Mouse (Mus musculus) layer of hippocampus, postnatal 14 days (tissue): ENCODE measurements around the gene Tmem107. TPM values are rescaled to one million over a fixed set of nuclear protein-coding genes. Genes with fewer than 3 reads are reported as not detected.

ENCODE experiments used
- DNase-seq, 2 experiments: peaks; one replicate each; pipeline ENCODE4 v3.0.0; 2021 to 2022; ENCODE audit warnings: low spot score in 2 of 2, mixed read lengths in 1 of 2
- long read RNA-seq, 2 experiments: library from polyadenylated mRNA; stranded (forward); transcript quantifications; one replicate each; pipeline ENCODE4 v2.0.0; 2021
- total RNA-seq, 2 experiments: library from RNA; stranded (reverse); gene quantifications; 2 replicates each; pipeline ENCODE4 v1.2.3; 2021

Tmem107 gene
- total RNA-seq, result 10 to 100 TPM; 13.5 to 13.7 TPM
- long read RNA-seq, experiment 1, transcript Tmem107-201 (5 exons, 779 nt), result major isoform, 5 of 7 reads
- long read RNA-seq, experiment 1, partial matches to known transcripts, result 0 of 7 reads
- long read RNA-seq, experiment 1, other reads (novel, unspliced or antisense), result 2 of 7 reads
- long read RNA-seq, experiment 2, transcript Tmem107-201 (5 exons, 779 nt), result major isoform, 8 of 16 reads
- long read RNA-seq, experiment 2, partial matches to known transcripts, result 1 of 16 reads
- long read RNA-seq, experiment 2, other reads (novel, unspliced or antisense), result 6 of 16 reads

DNA sequence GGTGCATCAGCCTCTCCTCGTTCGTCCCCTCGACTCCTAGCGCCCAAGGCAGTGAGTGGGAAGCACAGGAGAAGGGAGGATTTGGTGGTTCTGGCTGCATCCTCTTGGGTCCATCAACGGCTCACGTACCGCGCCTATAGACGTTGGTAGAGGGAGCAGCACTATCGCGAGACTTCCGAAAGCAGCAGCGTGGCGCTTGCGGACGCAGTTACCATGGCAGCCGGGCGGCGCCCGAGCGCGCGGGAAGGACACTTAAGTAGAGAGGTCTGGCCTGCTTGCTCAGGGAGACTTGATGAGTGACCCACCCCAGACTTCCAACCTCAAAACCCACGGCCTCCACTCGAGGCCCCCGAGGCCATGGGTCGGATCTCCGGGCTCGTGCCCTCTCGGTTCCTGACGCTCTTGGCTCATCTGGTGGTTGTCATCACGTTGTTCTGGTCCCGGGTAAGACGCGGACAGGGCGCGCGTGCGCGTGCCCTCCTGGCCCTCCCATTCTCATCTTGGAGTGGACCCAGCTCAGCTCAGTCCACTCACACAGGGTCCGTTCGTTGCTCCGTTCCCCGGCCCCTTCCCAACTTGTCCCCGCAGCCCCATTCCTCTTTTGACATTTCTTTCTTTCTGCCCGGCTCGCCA lies at the start of gene Tmem107:
Tmem107 (plus strand) TSS at position 217 of the 633 bp plus-strand sequence.
- peak; percentile 92 to 95 for DNase-seq

DNA sequence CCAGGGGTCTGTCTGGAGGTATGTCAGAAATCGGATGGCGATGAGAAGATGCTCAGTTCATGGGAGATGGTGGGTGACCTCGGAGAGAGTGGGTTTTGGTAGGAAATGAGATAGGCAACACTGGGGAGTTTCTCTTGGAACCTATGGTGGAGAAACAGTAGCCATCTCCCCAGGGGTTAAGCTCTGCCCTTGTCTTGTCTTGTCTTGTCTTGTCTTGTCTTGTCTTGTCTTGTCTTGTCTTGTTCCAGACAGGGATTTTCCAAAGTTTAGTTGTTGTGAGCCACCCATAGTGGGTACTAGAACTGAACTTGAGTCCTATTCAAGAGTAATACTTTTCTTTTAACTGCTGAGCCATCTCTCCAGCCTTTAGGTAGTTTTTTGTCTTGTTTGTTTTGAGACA lies 44.0 kb upstream of the Tmem107 start:
- no peak for DNase-seq

DNA sequence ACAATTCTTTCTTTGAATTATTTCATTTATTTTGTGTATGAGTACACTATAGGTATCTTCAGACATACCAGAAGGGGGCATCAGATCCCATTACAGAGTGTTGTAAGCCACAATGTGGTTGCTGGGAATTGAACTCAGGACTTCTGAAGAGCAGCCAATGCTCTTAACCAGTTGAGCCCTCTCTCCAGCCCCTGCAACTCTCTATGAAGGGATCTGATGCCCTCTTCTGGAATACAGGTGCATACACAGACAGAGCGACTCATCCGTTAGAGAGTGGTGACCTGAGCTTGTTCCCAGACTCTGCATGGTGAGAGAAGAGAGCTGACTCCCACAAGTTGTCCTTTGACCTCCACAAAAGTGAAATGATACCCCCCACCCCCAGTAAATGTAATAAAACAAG lies 41.8 kb upstream of the Tmem107 start:
- DNase-seq, result no peak

DNA sequence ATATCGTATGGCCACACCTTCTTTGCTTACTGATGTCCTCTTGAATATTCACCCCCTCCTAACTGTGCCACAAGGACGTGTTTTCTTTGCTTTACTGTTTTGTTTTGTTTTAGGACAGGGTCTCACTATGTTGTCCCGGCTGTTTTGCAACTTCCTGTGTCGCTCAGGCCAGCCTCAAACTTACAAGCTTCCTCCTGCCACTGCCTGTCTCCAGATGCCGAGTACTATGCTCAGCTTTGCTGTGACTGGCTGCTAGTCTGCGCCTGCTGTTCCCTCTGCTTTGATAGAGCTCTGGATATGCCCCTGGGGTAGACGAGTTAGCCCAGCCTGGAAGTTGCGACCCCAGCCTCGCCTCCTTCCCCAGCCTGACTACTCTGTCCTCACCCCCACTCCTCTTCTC lies 37.1 kb upstream of the Tmem107 start:
- DNase-seq, result no peak

DNA sequence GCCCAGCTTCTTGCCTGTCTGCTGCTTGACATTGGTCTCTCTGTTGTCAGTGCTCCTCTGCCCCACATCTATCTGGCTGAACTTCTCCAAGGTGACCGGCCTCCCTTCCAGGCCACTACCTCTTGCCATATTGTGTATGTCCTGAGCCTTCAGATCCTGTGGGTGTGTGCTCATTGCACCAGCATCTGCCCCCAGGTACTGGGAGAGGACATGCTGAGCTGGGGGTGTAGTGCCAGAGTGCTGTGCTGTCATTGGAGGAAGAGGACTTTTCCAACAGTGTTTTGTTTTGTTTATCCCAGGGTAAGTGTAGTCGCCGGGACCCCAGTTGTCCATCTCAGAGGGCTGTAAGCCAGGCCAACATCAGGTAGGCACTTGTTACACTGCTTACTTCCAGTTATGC lies 36.0 kb upstream of the Tmem107 start:
- DNase-seq, result no peak

DNA sequence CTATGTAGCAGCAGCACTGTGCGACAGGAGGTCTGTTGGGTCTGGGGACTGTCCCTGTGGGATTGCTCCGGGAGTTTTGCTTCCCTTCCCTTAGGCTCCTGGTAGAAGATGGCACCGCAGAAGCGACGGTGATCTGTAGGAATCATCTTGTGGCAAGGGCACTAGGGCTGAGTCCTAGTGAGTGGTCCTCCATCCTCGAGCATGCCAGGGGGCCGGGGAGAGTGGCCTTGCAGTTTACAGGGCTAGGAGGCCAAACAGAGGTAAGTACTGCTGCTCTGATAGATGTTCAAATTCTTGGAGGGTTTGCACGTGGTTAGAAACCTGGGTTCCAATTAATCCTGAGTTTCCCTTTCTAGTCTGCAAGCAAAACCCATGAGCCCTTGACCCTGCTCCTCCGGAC lies 35.2 kb upstream of the Tmem107 start:
- no peak for DNase-seq

DNA sequence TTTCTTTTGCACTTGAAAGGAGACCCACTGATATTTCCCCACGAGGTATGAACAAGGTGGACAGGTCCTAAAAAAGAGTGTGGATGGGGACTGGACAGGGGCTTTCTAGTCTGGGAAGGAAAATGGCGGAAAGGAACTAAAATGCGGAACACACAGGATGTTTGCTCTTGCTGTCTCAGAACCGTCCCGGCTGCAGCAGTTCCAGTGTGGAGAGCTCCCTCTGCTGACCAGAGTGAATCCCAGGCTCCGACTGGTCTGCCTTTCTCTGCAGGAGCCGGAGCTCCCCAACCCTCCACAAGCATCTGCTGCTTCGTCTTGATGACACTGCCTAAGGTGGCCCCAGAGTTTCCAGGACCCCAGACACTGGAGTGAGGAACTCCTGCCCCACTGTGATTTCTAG lies 34.8 kb upstream of the Tmem107 start:
- DNase-seq, result peak; percentile 87 to 95

DNA sequence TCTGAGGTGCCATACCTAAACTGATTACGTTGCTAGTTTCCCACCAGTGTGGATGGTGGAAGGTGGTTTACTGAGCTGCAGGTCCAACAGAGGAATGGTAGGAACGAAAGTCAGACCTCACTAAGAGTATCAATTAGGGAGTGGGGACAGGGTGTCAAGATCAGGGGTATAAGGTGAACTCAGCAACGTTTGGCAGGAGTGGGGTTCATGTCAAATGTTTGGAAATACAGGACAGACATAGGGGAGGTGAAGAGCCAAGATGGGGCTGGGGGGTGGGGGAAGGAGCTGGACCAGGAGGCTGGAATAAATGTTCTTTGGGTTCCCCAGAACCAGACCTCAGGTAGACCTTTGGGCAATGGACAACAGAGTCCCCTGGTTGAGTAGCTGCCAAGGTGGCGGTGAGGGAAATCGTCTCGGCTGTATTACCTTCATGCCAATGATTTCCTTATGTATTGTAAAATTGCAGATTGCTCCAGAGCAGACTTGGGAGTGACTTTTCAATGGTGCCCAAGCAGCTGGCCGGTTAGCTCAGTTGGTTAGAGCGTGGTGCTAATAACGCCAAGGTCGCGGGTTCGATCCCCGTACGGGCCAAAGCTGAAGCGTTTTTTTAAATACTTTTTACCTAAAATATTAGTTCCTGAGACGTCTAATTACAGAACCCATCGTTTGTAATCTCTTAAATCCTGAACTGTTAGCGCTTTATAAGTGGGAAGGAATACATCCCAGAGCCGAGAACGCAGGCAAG lies 33.9 kb upstream of the Tmem107 start:
- peak; percentile 88 to 93 for DNase-seq

DNA sequence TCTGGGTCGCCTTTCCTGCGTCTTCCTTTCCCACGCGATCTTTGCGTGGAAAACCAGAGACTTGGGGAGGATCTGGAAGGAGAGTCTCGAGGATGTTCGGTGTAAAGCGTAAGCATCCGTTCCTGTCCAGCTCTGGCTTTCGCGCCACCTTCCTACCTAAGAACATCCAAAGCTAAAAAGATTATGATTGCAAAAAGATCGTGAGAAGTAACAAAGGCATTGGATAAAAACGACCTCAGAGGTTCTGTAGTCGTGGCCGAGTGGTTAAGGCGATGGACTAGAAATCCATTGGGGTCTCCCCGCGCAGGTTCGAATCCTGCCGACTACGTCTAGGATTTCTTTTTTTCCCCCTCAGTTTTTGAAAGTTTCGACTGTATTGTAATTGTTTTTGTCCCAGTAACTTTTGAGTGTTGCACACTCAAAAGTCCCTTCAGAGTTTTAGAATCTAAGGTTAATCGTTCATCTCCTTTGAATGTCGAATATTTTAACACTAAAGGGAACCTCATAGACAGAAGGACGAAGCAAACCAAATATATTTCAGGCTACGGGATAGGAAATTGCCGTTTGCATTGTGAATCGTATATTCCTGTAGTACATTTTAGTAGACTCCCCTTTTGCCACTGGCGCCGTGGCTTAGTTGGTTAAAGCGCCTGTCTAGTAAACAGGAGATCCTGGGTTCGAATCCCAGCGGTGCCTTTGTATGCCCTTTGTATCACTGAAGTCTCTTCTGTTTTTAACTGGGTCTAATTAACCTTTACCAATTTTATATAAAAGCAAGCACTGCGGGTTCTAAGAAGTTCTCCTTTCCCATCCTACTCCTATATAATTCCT lies 33.2 kb upstream of the Tmem107 start:
- peak; percentile 80 to 92 for DNase-seq

DNA sequence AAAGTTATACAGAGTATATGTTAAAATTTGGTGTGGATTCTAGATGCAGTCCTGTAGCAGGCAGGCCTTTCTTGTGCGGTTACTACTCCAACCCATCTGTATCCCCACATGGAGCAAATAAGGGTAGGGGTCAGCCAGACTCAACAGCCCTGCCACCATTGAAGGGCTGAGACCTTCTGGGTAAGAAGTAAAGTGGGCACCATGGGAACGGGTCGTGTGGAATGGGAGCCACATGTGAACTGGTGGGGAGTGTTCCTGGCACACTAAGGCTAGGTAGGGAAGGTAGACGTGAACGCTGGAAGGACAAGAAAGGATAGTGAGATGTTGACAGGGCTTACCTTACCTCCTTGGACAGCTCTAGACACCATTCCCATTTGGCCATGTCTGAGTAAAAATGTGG lies 32.4 kb upstream of the Tmem107 start:
- DNase-seq, result no peak

DNA sequence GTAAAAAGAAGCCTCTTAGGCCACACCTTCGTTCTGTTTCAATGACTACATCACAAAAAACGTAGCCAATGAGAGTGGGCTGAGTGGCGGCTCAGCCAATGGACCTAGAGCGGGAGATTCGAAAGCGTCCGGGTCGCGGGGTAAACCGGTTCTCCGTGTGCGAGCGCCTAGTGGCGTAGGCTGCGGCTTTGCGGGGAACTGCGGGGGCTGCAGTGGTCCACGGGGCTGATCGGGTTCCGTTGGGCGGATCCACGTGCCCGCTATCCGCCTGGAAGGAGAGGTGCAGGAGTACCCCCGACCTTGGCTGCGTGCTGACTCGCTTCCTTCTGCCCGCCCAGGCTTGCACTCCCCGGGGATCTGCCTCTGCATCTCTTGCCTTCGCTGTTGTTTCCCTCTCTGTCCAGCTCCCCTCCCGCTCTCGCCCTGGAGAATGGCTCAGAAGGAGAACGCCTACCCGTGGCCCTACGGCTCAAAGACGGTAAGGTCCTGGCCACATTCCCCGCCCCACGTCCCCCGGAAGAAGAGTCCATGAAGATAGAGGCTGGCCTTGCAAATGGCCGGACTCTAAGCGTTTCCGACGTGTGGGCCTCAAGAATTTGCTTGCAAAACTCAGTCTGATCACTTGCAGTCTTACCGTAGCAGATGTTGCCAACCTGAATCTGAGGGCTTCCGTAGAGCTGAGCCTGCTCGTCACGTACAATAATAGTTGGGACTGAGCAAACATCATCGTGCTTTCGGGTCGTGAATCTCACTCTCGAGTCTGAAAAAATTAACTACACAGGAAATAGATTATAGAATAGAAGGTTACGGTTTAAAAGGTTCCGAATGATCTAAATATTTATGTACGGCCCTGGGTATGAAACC lies 24.8 kb upstream of the Tmem107 start, which contains the start of gene Aurkb:
Aurkb (plus strand) TSS at position 117 of the 864 bp plus-strand sequence.
- DNase-seq, result peak; percentile 64 to 82

DNA sequence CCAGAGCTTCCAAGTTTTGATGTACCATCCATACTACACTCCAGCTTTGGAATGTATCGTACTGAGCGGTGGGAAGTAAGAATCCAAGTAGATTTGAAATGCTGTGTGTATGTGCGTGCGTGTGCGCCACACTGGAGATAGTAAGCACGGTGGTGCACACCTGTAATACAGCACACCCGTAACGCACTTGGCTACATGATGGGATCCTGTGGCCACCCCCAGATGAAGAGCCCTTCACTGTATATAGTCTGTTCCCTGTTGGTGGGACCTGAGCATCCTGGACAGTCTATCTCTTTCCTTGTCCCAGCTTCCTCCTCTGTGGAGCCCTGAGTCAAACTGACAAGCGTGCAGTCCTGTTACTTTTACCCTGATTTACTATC lies 24.2 kb upstream of the Tmem107 start:
- no peak for DNase-seq

DNA sequence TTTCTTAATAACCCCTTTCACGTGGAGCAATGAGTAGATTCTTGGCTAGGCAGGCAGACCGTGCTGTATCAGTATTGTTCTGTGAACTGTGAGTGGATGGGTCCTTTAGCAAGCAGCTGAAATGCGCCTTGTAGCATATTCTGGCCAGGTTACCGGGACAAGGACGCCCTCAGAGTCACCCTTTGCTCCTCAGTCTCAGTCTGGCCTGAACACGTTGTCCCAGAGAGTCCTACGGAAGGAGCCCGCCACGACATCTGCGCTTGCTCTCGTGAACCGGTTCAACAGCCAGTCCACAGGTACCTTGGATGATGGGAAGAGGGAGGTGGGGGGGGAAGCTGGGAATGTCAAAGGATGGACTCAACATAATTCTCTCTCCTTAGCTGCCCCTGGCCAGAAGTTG lies 23.0 kb upstream of the Tmem107 start:
- no peak for DNase-seq

DNA sequence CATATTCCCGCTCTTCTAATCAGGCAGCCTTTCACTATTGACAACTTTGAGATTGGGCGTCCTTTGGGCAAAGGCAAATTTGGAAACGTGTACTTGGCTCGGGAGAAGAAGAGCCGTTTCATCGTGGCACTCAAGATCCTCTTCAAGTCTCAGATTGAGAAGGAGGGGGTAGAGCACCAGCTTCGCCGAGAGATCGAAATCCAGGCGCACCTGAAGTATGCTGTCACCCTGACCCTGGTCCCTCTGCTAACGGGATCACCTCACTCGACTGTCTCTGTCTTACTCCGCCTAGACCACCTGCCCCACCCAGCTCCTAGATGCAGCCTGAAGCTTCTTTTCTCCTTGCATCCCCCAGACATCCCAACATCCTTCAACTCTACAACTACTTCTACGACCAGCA lies 22.5 kb upstream of the Tmem107 start:
- no peak for DNase-seq

DNA sequence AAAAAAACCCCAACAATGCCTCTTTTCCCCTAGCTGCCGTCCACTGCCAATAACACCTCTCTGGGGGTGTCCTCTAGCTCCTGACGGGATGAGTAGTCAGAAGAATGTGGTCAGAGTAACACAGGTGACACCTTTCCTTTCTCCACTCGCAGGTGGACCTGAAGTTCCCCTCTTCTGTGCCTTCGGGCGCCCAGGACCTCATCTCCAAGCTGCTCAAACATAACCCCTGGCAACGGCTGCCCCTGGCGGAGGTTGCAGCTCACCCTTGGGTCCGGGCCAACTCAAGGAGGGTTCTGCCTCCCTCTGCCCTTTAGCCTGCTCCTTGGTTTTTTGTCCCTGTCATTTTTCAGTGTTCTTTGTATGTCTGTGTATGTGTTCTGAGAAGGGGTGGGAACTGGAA lies 19.9 kb upstream of the Tmem107 start:
- DNase-seq, result no peak

DNA sequence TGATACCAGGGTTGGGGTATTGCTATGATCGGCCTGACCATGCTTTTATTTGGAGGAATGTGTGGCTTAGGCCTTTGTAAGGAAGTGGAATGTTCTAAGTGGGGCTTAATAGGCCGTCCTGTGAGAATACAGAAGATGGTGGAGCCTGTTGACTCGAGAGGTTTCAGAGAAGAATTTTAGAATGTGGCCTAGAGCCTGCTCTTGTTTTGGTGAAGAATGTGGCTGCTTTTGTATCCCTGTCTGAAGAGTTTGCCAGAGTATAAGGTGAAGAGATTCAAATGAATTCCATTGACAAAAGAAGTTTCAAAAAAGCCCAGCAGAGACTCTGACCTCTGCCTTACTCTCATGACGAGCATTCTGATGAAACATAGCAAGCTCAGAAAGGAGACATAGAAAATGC lies 18.8 kb upstream of the Tmem107 start:
- no peak for DNase-seq

DNA sequence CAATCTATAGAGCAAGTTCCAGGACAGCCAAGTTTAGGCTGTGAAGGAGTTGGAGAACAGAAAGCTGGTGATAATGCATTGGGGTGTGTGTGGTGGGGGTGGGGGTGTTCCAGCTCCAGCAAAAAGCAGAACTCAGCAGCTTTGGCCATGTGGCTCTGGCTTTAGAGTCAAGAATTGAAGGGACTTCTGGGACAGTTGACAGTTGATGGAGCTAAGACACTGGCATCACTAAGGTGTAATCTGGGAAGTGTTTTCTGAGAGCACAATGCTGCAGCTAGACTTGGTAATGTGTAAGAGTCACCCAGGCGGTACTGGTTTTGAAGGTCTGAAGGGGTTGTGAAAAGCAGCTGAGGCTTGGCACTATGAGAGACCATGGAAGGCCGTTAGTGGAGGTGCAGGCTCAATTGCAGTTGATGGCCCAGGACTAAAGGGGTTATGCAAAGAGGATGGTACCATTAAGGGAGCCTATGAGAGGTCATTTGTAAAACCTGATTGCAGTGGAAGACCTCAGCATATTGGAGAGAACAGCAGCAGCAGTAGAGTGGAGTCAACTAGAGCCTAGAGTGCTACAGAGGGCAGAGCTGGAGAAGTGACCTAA lies 17.7 kb upstream of the Tmem107 start:
- DNase-seq, result no peak

DNA sequence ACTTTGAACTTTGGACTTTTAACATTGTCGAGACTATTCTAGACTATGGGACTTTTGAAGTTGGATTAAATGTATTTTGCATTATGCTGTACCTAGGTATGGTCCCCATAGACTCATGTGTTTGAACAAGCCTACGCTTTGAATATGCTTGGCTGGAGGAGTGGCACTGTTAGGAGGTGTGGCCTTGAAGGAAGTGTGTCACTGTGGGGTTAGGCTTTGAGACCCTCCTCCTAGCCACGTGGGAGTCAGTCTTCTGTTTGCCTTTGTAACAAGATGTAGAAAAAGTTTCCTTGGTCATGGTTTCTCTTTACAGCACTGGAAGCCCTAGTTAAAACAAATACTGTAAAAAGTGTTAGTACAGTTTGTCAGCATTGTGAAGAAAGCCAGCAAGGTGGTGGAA lies 16.8 kb upstream of the Tmem107 start:
- DNase-seq, result no peak

DNA sequence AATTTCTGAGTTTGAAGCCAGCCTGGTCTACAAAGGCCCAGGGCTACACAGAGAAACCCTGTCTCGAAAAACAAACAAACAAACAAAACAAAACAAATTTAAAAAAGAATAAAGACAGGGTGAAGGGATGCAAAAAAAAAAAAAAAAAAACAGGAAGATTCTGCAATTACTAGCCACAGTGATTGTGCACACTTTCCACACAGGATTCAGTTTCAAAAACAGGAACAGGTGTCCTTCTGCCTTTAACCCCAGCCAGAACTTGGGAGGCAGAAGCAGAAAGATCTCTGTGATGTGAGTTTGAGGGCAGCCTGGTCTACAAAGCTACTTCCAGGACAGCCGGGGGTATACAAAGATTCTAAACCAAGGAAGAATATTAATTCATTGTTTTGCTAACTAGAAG lies 12.3 kb upstream of the Tmem107 start:
- no peak for DNase-seq

DNA sequence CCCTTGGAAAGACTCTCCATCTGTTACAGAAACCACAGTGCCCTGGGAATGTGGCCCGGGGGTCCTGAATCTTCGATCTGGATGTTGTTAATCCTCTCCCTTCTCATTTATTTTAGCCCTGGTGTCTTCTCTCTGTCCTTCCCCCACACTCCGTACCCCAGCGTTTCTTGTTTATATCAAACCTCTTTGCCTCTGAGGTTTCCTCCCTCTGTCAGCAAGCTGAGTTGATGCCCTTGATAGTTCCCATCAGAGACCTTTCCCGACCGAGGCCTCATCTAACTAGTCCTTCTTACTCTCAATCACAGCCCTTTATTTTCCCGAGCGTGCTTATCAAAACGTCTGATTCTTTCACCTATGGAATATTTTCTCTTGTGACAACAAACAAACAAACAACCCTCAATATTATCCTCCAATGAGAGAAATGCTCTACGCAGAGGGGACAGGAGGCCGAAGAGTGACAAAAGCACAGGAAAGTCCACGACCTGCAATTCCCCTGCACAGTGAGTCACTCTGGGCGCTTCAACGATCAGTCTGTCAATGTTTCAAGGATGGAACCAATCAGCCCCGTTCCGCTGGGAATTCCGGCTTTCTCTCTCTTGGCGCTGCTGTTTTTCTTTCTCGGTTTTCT lies 11.8 kb upstream of the Tmem107 start:
- no peak for DNase-seq
